Mouse (Mus musculus) midbrain, embryonic 13.5 days (tissue): Measurements from ENCODE around the gene Rasgrf1. TPM values are rescaled to one million over a fixed set of nuclear protein-coding genes. Genes with fewer than 3 reads are reported as not detected.

ENCODE experiments used
- ATAC-seq: fragments of 200-750 bp; cut with Nextera tagmentation; 2 replicates; pipeline ENCODE4 v1.8.0; 2017; ENCODE audit warnings: mild to moderate bottlenecking, moderate TSS enrichment, moderate library complexity
- H3K27ac ChIP-seq: fragments of 300-500 bp; sonication (generic); 2 replicates; pipeline ENCODE4 v1.5.1; 2015; ENCODE audit warnings: inconsistent platforms, mild to moderate bottlenecking, moderate library complexity
- H3K27me3 ChIP-seq: fragments of 300-500 bp; sonication (generic); 2 replicates; pipeline ENCODE4 v1.6.1; 2015; ENCODE audit warnings: mild to moderate bottlenecking, inconsistent platforms
- H3K36me3 ChIP-seq: fragments of 300-500 bp; sonication (generic); 2 replicates; pipeline ENCODE4 v1.6.1; 2015; ENCODE audit warnings: mild to moderate bottlenecking, inconsistent platforms
- H3K4me1 ChIP-seq: fragments of 300-500 bp; sonication (generic); replicated peaks from 2 replicates; pipeline ENCODE4 v1.6.1; 2015; ENCODE audit warnings: inconsistent platforms
- H3K4me2 ChIP-seq: fragments of 300-500 bp; sonication (generic); replicated peaks from 2 replicates; pipeline ENCODE4 v1.6.1; 2015; ENCODE audit warnings: moderate library complexity, mild to moderate bottlenecking, inconsistent platforms
- H3K4me3 ChIP-seq: fragments of 300-500 bp; sonication (generic); replicated peaks from 2 replicates; pipeline ENCODE4 v1.5.1; 2015; ENCODE audit warnings: mild to moderate bottlenecking, inconsistent platforms
- H3K9ac ChIP-seq: fragments of 300-500 bp; sonication (generic); replicated peaks from 2 replicates; pipeline ENCODE4 v1.6.1; 2015; ENCODE audit warnings: mild to moderate bottlenecking, inconsistent platforms
- H3K9me3 ChIP-seq: fragments of 300-500 bp; sonication (generic); 2 replicates; pipeline ENCODE4 v1.6.1; 2016; ENCODE audit warnings: mild to moderate bottlenecking, inconsistent platforms
- WGBS: fragments of 180-500 bp; shearing (Covaris S2); methylation state at CpG from one replicate; pipeline ENCODE4 v1.1.7; 2015; 5-methylcytosine and 5-hydroxymethylcytosine counted together
- polyA plus RNA-seq: library from polyadenylated mRNA; unstranded; fragments of >200 nt; fragmentation: Nextera tagmentation; extraction: Ambion mirVana; gene quantifications from 2 replicates; pipeline ENCODE4 v1.2.1, GENCODE M21; 2015

Gene Rasgrf1
- polyA plus RNA-seq, 1 experiment from 2014 or later = 1.3 TPM

DNA sequence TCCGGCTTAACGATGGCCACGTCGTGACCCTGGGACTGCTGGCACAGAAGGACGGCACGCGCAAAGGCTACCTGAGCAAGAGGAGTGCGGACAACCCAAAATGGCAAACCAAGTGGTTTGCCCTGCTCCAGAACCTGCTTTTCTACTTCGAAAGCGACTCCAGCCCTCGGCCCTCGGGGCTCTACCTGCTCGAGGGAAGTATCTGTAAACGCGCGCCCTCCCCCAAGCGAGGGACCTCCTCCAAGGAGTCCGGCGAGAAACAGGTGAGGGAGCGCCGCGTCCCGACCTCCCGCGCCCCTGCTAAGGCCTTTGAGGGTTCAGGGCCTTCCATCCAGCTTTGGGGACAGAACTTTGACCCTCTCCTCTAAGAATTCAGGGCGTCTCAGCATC is 298 bp downstream of the Rasgrf1 start:
- Histone ChIP-seq H3K36me3 (no peaks in the 10 kb centered on the region), H3K27me3 (peaks cover 90% of the 10 kb centered on the region), H3K9me3 (no peaks in the 10 kb centered on the region), H3K4me3 (peak overlapping the region; percentile 57), H3K27ac (no peak overlapping the region), H3K4me2 (peak overlapping the region; percentile 84), H3K9ac (peak overlapping the region; percentile 47), H3K4me1 (peaks cover 29% of the 10 kb centered on the region)
- under 1% methylated on average over 26 of the region's 26 CpGs for WGBS
- no peak; the same call in 1 of the 2 replicates for ATAC-seq

DNA sequence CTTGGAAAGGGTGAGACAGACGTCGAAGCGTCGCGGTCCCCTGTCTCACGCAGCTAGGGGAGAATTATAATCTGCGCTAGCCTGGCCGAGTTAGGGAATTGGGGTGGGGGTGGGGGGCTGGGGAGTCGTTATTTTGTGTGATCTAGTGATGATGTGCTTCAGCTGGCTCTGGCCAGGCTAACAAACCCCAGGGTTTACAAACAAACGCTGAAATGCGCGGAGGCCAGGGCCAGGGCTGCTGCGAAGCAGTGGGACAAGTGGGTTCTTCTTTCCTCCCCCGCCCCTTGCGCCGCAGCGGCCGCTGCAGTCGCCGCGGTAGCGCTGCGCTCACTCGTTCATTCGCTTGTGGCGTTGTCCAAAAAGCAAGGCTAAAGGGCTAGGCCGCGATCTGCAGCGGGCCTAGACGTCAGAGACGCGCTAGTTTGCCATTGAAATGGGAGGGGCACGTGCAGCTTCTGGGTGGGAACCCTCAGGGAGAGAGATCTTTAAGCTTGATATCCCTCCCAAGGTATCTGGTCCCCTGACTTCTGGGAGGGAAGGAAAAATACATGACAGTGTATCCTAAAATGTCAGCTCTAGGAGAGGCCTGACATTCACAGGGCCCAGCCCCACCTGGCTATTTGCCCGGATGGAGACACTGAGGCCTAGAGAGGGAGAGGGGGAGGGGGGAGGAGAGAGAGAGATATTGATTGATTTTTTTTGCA is 1.2 kb downstream of the Rasgrf1 start:
- ATAC-seq = peak; percentile 18; the same call in 1 of the 2 replicates
- H3K9me3 ChIP-seq = no peaks in the 10 kb centered on the region
- H3K27me3 ChIP-seq = peaks cover 83% of the 10 kb centered on the region
- H3K36me3 ChIP-seq = no peaks in the 10 kb centered on the region
- peak overlapping the region; percentile 57 for H3K4me3 ChIP-seq
- 2% methylated on average over 34 of the region's 34 CpGs for whole genome bisulfite sequencing
- peak overlapping the region; percentile 44; the same call in 1 of the 2 replicates for H3K9ac ChIP-seq
- H3K4me1 ChIP-seq = peaks cover 29% of the 10 kb centered on the region
- peak overlapping the region; percentile 84 for H3K4me2 ChIP-seq
- H3K27ac ChIP-seq = no peak overlapping the region

DNA sequence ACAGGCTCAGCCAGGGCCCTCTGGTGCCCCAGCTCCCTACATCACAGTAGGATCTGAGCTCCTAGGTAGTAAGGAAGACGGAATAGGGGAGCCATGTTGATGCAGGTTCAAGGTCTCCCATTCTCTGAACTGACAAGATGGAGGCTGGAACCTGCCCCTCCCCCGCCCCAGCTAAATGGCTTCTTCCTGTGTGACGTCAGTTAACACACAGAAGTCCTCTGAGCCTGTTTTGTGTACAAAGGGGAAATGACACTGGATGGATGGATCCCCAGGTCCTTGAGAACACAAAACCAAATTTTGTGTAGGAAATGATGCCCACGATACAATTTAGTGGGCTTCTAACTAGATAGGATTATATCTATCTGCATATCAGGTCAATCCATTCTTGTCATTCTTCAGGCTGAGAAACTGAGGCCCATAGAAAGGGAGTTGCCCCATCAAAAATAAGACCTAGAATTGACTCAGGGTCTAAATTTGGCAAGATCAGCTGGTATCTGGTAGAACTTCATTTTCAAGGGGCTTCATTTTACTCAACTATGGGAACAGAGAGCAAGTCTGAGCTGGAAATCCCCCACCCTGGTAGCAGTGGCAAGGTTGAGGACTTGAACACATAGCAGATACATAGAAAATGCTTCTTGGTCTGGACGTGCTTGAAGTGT is 2.3 kb downstream of the Rasgrf1 start:
- WGBS = 77% methylated on average over 5 of the region's 5 CpGs
- Histone ChIP-seq H3K4me2 (no peak overlapping the region), H3K4me3 (no peak overlapping the region), H3K36me3 (no peaks in the 10 kb centered on the region), H3K27me3 (peaks cover 72% of the 10 kb centered on the region), H3K27ac (no peak overlapping the region), H3K9ac (no peak overlapping the region), H3K4me1 (peaks cover 29% of the 10 kb centered on the region), H3K9me3 (no peaks in the 10 kb centered on the region)
- no peak for ATAC-seq

DNA sequence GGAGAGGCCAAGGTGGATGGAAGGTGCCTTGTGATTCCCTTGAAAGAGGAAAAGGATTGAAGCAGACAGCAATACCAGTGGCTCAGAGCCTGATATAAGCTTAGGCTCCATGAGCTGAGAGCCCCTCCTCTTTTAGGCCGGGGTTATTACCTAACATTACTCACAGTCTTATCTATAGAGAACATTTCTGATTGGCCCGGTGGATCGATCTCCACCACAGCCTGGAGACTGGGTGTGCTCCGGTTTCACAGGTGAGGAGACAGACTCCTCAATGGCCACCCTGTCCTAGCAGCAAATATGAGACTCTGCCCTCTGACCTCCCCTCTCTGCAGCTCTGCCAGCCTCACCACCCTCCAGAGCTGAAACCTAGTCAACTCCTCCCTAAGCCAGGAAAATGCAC is 3.4 kb downstream of the Rasgrf1 start:
- peaks cover 61% of the 10 kb centered on the region for H3K27me3 ChIP-seq
- 67% methylated on average over 4 of the region's 4 CpGs for WGBS
- no peak overlapping the region for H3K4me2 ChIP-seq
- ATAC-seq = no peak
- H3K27ac ChIP-seq = no peak overlapping the region
- H3K9ac ChIP-seq = no peak overlapping the region
- H3K9me3 ChIP-seq = no peaks in the 10 kb centered on the region
- H3K4me1 ChIP-seq = peaks cover 29% of the 10 kb centered on the region
- H3K36me3 ChIP-seq = no peaks in the 10 kb centered on the region
- no peak overlapping the region for H3K4me3 ChIP-seq

DNA sequence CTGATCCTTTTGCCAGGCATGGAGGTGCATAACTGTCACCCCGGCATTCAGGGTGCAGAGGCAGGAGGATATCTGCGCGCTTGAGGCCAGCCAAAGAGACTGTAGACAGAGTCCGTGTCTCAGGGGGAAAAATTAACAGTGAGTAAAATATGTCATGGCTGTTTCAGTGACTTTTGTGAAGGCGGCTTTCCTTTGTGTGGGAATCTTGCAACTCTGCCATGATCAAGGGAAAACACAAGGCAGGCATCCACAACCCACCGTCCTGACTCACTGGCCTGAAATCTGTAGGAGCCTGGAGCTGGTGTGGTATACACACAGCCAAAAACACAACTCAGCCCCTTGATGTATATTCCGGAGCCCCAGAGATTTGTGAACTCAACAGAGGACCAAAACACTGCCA is 6.8 kb downstream of the Rasgrf1 start:
- no peaks in the 10 kb centered on the region for H3K36me3 ChIP-seq
- H3K4me1 ChIP-seq = no peaks in the 10 kb centered on the region

DNA sequence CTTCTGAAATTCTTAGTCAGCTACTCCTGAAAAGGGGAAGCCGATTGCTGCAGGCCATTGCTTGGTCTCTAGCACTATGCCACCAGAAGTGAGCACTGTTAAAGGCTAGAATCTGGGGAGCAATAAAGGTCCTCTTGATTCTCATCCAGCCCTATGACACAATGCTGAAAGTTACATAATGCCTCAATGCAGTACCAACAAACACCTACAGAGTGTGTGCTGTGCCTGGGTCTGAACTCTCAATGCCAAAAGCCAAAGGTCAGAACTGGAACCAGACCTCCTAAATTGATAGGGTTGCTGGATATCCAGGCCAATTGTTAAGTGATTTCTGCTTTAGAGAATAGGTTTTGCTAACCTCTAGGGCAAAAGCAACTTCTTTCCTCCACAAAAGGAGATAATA is 7.7 kb downstream of the Rasgrf1 start:
- Histone ChIP-seq H3K36me3 (no peaks in the 10 kb centered on the region), H3K4me1 (no peaks in the 10 kb centered on the region), H3K4me2 (no peak overlapping the region), H3K27me3 (peaks cover 18% of the 10 kb centered on the region), H3K9me3 (no peaks in the 10 kb centered on the region), H3K4me3 (no peak overlapping the region), H3K27ac (no peak overlapping the region), H3K9ac (no peak overlapping the region)
- 83% methylated on average over 1 of the region's 1 CpGs for WGBS
- no peak for ATAC-seq

More for the DNA sequence above, 6.8 kb downstream of the Rasgrf1 start:
- no peak for ATAC-seq
- no peak overlapping the region for H3K4me3 ChIP-seq
- H3K4me2 ChIP-seq = no peak overlapping the region
- H3K9ac ChIP-seq = no peak overlapping the region
- peaks cover 28% of the 10 kb centered on the region for H3K27me3 ChIP-seq
- H3K27ac ChIP-seq = no peak overlapping the region
- 87% methylated on average over 7 of the region's 7 CpGs for WGBS
- no peaks in the 10 kb centered on the region for H3K9me3 ChIP-seq

DNA sequence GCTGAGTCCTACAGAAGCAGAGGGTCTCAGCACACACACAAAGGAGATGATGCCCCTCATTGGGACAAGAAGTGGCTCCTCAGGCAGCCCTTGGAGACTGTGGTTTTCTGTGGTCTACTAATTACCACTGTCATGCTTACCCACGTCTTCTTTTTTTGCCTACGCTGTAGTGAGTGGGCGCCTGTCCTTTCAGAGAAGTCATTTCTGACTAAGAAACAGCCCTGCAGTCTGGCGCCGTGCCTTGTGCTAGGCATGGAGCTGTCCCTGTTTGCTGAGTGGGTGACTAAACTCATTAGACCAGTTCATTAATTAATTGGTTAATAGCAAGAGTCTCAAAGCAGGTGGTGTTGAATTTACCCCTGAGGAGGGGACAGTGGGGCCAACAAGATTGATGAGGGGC is 9.1 kb downstream of the Rasgrf1 start:
- WGBS = 83% methylated on average over 5 of the region's 5 CpGs

DNA sequence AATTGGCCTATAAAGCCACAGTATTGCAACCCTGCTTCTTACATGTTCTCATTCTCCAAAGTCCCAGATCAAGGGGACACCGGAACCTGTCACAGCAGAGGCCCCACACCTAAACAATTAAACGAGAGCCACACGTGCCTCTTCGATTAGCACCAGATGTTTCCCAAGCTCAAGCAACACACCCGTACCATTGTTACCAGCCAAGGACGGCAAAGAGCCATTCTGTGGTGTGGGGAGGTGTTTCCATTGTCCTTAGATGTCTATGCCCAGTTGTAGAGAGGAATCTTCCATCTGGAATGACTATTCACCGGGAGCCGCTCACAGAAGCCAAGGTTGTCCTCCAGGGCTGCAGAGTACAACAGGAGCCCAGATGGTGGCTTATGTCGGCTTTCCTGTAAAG is 11.4 kb downstream of the Rasgrf1 start:
- H3K4me2 ChIP-seq = no peak overlapping the region
- H3K9me3 ChIP-seq = no peaks in the 10 kb centered on the region
- H3K4me3 ChIP-seq = no peak overlapping the region
- ATAC-seq = no peak
- H3K36me3 ChIP-seq = no peaks in the 10 kb centered on the region
- WGBS = 86% methylated on average over 9 of the region's 9 CpGs
- no peak overlapping the region for H3K9ac ChIP-seq
- H3K4me1 ChIP-seq = no peaks in the 10 kb centered on the region
- no peak overlapping the region for H3K27ac ChIP-seq
- no peaks in the 10 kb centered on the region for H3K27me3 ChIP-seq

More for the DNA sequence above, 9.1 kb downstream of the Rasgrf1 start:
- ATAC-seq = no peak
- no peak overlapping the region for H3K4me3 ChIP-seq
- H3K4me2 ChIP-seq = no peak overlapping the region
- no peak overlapping the region for H3K9ac ChIP-seq
- peaks cover 5% of the 10 kb centered on the region; the same call in 1 of the 2 replicates for H3K27me3 ChIP-seq
- H3K36me3 ChIP-seq = no peaks in the 10 kb centered on the region
- no peaks in the 10 kb centered on the region for H3K4me1 ChIP-seq
- H3K27ac ChIP-seq = no peak overlapping the region
- H3K9me3 ChIP-seq = no peaks in the 10 kb centered on the region

DNA sequence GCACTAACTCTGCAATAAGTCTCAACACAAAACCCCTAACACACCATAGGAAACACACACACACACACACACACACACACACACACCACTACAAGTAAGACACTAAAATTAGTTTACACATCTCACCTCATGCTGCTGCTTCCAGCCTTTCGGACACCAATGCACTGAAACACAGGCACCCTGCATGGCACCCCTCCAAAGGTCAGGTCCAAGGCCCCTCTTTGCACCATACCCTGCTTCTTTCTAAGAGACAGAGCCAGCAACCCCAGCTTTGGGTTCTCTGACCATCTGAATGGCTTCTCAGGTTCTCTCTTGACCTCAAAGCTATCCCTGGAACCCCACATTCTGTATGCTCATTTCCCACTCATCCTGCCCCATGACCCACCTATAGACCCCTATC is 13.0 kb downstream of the Rasgrf1 start:
- Histone ChIP-seq H3K27ac (no peak overlapping the region), H3K4me2 (no peak overlapping the region), H3K36me3 (no peaks in the 10 kb centered on the region), H3K4me3 (no peak overlapping the region), H3K9me3 (no peaks in the 10 kb centered on the region; the same call in 1 of the 2 replicates), H3K27me3 (no peaks in the 10 kb centered on the region), H3K9ac (no peak overlapping the region), H3K4me1 (no peaks in the 10 kb centered on the region)
- 86% methylated on average over 1 of the region's 1 CpGs for WGBS
- no peak for ATAC-seq

DNA sequence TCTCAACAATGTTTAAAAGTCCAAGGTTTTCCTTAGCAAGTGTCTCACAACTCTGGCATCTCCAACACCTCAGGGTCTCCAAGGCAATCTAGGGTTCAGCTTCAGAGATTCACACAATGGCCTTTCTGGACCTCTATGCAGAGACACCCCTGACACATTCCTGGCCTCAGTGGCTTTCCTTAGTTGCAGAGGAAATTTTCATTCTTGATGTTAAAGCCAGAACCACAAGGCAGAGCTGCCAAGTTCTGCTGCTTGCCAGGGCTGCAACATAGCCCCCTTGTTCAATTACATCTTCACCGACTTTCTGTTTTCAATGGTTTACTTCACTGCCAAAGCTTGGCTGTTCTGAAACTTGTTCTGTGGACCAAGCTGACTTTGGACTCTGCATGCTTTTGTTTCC is 15.1 kb downstream of the Rasgrf1 start:
- 81% methylated on average over 1 of the region's 1 CpGs for WGBS
- Histone ChIP-seq H3K27ac (no peak overlapping the region), H3K36me3 (no peaks in the 10 kb centered on the region), H3K4me1 (no peaks in the 10 kb centered on the region), H3K9me3 (no peaks in the 10 kb centered on the region; the same call in 1 of the 2 replicates), H3K9ac (no peak overlapping the region), H3K27me3 (no peaks in the 10 kb centered on the region), H3K4me3 (no peak overlapping the region), H3K4me2 (no peak overlapping the region)
- no peak for ATAC-seq

DNA sequence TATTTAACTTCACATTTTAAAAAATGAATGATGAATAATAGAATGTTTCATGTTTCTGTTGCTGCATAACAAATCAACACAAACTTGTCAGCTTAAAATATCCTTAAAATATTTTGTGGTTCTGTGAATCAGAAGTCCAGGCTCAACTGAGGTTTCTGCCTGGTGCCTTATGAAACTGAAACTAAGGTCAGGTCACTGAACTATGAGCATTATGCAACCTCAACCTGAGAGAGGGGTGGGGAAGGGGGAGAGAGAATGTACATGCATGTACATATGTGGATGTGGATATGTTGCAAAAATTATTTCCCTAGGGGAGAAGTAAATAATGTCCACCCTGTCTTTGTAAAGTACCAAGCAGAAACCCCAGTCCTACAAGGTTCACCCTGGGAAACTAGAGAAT is 18.8 kb downstream of the Rasgrf1 start:
- no peaks in the 10 kb centered on the region for H3K27me3 ChIP-seq
- H3K9me3 ChIP-seq = no peaks in the 10 kb centered on the region; the same call in none of the 2 replicates
- no peak for ATAC-seq
- H3K27ac ChIP-seq = no peak overlapping the region
- no peaks in the 10 kb centered on the region for H3K36me3 ChIP-seq
- no peak overlapping the region for H3K9ac ChIP-seq
- no peak overlapping the region for H3K4me3 ChIP-seq
- H3K4me2 ChIP-seq = no peak overlapping the region
- no peaks in the 10 kb centered on the region for H3K4me1 ChIP-seq

DNA sequence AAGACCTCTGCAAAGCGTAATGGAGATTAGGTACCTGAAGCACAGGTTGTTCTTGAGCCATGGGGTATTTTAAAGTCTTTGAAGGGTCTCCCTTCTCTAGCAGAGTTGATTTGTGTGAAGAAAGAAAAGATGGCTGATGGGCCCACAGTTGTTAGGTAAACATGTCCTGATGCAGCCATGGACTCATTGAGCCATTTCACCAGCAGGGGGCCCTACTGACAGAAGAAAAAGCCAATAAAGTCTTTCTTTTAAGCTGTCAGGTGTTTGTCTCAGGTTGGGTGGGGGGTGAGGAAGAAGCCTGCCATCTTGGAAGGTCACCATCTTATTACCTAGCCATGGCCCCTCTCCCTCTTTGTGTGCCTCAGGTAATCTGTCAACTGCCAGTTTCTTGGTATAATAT is 30.7 kb downstream of the Rasgrf1 start:
- 81% methylated on average over 1 of the region's 1 CpGs for WGBS

More for the DNA sequence above, 30.7 kb downstream of the Rasgrf1 start:
- Histone ChIP-seq H3K9me3 (0 out of 2 replicates have a peak, but pooled peaks cover 3% of the 10 kb centered on the region), H3K36me3 (no peaks in the 10 kb centered on the region), H3K4me1 (no peaks in the 10 kb centered on the region), H3K27ac (no peak overlapping the region), H3K27me3 (no peaks in the 10 kb centered on the region), H3K9ac (no peak overlapping the region), H3K4me2 (no peak overlapping the region), H3K4me3 (no peak overlapping the region)
- ATAC-seq = no peak
